Mouse (Mus musculus): Measurements from ENCODE around the gene Pax3. TPM values are rescaled to one million over a fixed set of nuclear protein-coding genes. Genes with fewer than 3 reads are reported as not detected.

Pax3 gene
- polyA plus RNA-seq, 2 experiments: 0.54 to 0.99 TPM

DNA sequence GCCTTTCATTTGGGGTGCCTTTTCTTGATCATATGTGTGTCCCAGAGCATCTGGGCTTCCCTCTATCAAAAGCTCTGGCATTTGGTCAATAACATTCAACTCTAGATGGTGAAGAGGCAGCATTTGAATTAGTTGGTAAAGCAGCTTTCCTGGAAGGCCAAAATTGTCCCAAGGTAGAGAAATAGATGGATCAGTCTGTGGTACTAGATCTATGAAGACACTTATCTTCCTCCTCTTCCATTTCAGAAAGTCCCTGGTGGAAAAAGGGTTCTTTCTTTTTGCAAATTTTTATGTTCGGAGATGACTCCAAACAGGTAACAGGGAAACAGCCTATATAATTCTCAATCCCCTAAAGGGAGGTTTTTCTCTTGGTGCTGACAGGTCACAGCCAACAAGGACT, 5.6 kb downstream of the Pax3 start:
- H3K27ac ChIP-seq (replicated peaks; ENCODE audit: low read depth, low read length): no peak overlapping the region
- peaks cover 6% of the 10 kb centered on the region; the same call in 1 of the 2 replicates for H3K4me1 ChIP-seq (ENCODE audit: control insufficient read depth, insufficient read depth, low read length)
- ATAC-seq (ENCODE audit: low FRiP score, low read depth) (no peak), DNase-seq (ENCODE audit: low spot score) (no peak)
- H3K36me3 ChIP-seq (ENCODE audit: control insufficient read depth, insufficient read depth, low read length): no peaks in the 10 kb centered on the region
- peaks cover 96% of the 10 kb centered on the region for H3K27me3 ChIP-seq (ENCODE audit: control insufficient read depth, insufficient read depth, low read length)
- H3K4me2 ChIP-seq (replicated peaks; ENCODE audit: low read depth, low read length, severe bottlenecking): no peak overlapping the region
- 48% methylated on average over 1 of the region's 1 CpGs for WGBS
- no peak overlapping the region for H3K4me3 ChIP-seq (replicated peaks; ENCODE audit: low read length)
- no peak overlapping the region for H3K9ac ChIP-seq (ENCODE audit: low read depth, low read length, severe bottlenecking)
- no peaks in the 10 kb centered on the region for H3K9me3 ChIP-seq (ENCODE audit: control insufficient read depth, low read length)
- TF ChIP-seq POLR2A (IDR thresholded peaks at IDR 0.05; ENCODE audit: borderline replicate concordance, extremely low read depth, insufficient read depth, insufficient read length): no peak

DNA sequence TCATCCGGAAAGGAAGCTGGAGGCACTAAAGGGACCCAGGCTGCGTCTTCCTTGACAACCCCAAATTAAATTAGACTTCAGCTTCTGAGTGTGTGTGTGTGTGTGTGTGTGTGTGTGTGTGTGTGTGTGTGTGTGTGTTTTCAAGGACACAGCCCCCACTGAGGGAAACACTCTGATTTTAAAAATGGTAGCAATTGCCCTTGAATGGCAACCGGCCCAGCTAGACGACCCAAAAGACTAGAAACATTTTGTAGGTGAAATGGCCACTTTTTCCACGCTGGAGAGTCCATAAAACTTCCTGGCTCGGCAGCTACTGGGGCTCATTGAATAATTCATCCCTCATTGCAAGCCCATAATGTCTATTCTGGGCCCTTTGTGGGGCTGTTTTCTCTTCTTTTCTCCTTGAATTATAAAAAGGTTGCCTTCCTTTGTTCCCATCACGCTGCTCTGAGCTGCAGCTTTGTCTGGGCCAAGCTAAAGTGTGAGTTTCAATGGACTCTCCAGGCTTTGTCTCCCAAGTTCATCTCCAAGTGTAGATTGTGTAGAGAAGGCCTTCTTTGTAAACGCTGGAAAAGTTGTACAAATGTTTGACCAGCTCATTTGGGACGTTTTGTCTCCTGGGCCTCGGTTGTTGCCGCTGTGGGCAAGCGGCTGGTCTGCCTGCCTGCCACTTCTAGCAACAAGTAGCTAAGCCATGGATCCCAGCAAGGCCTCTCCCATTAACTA, 6.4 kb downstream of the Pax3 start:
- Histone ChIP-seq H3K27me3 (ENCODE audit: control insufficient read depth, insufficient read depth, low read length) (peaks cover 95% of the 10 kb centered on the region), H3K4me3 (replicated peaks; ENCODE audit: low read length) (no peak overlapping the region), H3K27ac (replicated peaks; ENCODE audit: low read depth, low read length) (no peak overlapping the region), H3K4me2 (replicated peaks; ENCODE audit: low read depth, low read length, severe bottlenecking) (no peak overlapping the region), H3K36me3 (ENCODE audit: control insufficient read depth, insufficient read depth, low read length) (no peaks in the 10 kb centered on the region), H3K9me3 (ENCODE audit: control insufficient read depth, low read length) (no peaks in the 10 kb centered on the region), H3K9ac (ENCODE audit: low read depth, low read length, severe bottlenecking) (no peak overlapping the region), H3K4me1 (ENCODE audit: control insufficient read depth, insufficient read depth, low read length) (0 out of 2 replicates have a peak, but pooled peaks cover 6% of the 10 kb centered on the region)
- no peak for DNase-seq (ENCODE audit: low spot score)
- 13% methylated on average over 12 of the region's 12 CpGs for WGBS
- TF ChIP-seq POLR2A (IDR thresholded peaks at IDR 0.05; ENCODE audit: borderline replicate concordance, extremely low read depth, insufficient read depth, insufficient read length): no peak
- ATAC-seq (ENCODE audit: low FRiP score, low read depth): no peak

DNA sequence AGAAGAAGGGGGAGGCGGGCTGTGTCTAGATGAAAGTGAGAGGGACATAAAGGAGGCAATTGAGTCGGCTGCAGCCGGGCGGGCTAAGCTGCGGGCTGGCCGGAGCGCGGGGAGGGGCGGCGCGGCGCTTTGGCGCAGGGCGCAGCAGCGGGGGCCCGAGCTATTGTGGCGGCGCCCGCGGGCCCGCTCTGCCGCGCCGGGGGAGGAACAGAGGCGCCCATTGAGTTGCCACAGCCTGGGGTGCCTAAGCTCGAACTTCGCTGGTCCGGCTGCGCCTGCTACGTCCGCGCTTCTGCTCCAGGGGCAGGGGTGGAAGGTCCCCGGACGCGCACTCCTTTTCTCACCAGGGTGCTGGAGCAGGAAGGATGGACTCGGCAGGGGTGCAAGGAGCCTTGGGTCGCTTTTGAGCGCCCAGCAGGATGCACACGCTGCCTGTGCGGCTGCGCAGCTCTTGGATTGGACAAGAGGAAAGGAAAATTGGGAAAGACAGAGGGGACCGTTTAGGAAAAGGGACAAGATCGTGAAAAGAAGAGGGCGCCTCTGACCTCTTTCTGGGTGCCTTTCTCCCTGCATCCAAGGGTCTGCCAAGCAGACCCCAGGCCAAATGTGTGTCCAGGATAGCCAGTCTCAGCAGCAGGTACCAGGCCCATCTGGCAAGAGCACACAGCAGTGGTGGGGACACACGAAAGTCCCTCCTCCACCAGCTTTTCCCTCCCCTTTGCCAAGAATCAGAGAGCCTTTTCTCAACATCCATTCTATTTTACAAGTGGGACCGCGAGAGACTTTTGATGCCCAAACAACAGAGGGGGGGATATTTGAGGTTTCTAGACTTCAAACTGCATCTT, 7.2 kb downstream of the Pax3 start:
- ATAC-seq (ENCODE audit: low FRiP score, low read depth): peak; percentile 54; the same call in 1 of the 2 replicates
- Histone ChIP-seq H3K27ac (replicated peaks; ENCODE audit: low read depth, low read length) (no peak overlapping the region), H3K9me3 (ENCODE audit: control insufficient read depth, low read length) (no peaks in the 10 kb centered on the region), H3K4me3 (replicated peaks; ENCODE audit: low read length) (peak overlapping the region; percentile 31), H3K36me3 (ENCODE audit: control insufficient read depth, insufficient read depth, low read length) (no peaks in the 10 kb centered on the region), H3K4me1 (ENCODE audit: control insufficient read depth, insufficient read depth, low read length) (0 out of 2 replicates have a peak, but pooled peaks cover 6% of the 10 kb centered on the region), H3K9ac (ENCODE audit: low read depth, low read length, severe bottlenecking) (no peak overlapping the region), H3K4me2 (replicated peaks; ENCODE audit: low read depth, low read length, severe bottlenecking) (peak overlapping the region; percentile 57), H3K27me3 (ENCODE audit: control insufficient read depth, insufficient read depth, low read length) (peaks cover 93% of the 10 kb centered on the region)
- DNase-seq (ENCODE audit: low spot score): no peak
- WGBS: under 1% methylated on average over 35 of the region's 47 CpGs
- no peak for TF ChIP-seq POLR2A (IDR thresholded peaks at IDR 0.05; ENCODE audit: borderline replicate concordance, extremely low read depth, insufficient read depth, insufficient read length)

DNA sequence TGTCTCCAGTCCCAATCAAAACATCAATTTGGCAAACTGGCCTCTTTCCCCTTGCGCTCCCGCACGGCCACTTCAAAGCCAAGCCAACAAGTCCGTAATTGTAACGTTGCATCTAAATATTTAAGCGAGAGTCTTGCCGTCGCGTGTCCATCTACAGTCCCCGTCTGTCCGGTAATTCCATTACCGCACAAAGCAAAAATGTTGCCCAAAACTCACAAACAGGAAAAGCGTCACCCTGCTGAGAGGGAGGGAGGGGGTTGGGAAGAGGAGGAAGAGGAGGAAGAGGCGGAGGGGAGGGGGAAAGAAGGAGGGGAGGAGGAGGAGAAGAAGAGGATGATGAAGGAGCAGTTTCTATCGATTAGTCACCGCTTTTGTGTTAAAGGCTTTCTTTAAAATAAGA, 7.9 kb downstream of the Pax3 start:
- no peak overlapping the region for H3K9ac ChIP-seq (ENCODE audit: low read depth, low read length, severe bottlenecking)
- no peak for TF ChIP-seq POLR2A (IDR thresholded peaks at IDR 0.05; ENCODE audit: borderline replicate concordance, extremely low read depth, insufficient read depth, insufficient read length)
- DNase-seq (ENCODE audit: low spot score) (no peak), ATAC-seq (ENCODE audit: low FRiP score, low read depth) (no peak)
- WGBS: under 1% methylated on average over 16 of the region's 16 CpGs
- no peaks in the 10 kb centered on the region for H3K9me3 ChIP-seq (ENCODE audit: control insufficient read depth, low read length)
- no peaks in the 10 kb centered on the region for H3K36me3 ChIP-seq (ENCODE audit: control insufficient read depth, insufficient read depth, low read length)
- H3K4me2 ChIP-seq (replicated peaks; ENCODE audit: low read depth, low read length, severe bottlenecking): peak overlapping the region; percentile 57
- H3K27me3 ChIP-seq (ENCODE audit: control insufficient read depth, insufficient read depth, low read length): peaks cover 90% of the 10 kb centered on the region
- H3K27ac ChIP-seq (replicated peaks; ENCODE audit: low read depth, low read length): no peak overlapping the region
- 0 out of 2 replicates have a peak, but pooled peaks cover 6% of the 10 kb centered on the region for H3K4me1 ChIP-seq (ENCODE audit: control insufficient read depth, insufficient read depth, low read length)
- H3K4me3 ChIP-seq (replicated peaks; ENCODE audit: low read length): peak overlapping the region; percentile 31

DNA sequence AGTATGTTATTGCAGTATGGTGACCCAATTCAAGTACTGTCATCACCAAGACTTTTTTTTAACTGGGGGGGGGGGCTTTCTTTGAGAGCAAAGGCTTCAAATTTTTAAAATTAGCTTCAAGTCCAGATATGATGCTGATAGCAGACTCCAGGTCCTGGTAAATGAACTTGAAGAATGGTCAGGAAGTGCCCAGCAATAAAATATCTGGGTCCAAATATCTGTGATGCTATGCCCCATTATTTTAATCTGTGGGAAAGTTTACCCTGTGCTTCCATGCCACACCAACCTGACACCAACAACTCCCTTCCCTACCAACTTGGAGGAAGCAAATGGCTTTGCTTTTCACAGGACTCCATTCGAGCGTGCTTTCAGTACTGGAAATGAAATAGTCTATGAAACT, 8.6 kb downstream of the Pax3 start:
- H3K27ac ChIP-seq (replicated peaks; ENCODE audit: low read depth, low read length): no peak overlapping the region
- WGBS: 4% methylated on average over 2 of the region's 2 CpGs
- no peaks in the 10 kb centered on the region for H3K36me3 ChIP-seq (ENCODE audit: control insufficient read depth, insufficient read depth, low read length)
- H3K4me2 ChIP-seq (replicated peaks; ENCODE audit: low read depth, low read length, severe bottlenecking): no peak overlapping the region
- TF ChIP-seq POLR2A (IDR thresholded peaks at IDR 0.05; ENCODE audit: borderline replicate concordance, extremely low read depth, insufficient read depth, insufficient read length): no peak
- no peak for DNase-seq (ENCODE audit: low spot score)
- H3K9me3 ChIP-seq (ENCODE audit: control insufficient read depth, low read length): no peaks in the 10 kb centered on the region
- ATAC-seq (ENCODE audit: low FRiP score, low read depth): no peak
- H3K27me3 ChIP-seq (ENCODE audit: control insufficient read depth, insufficient read depth, low read length): peaks cover 82% of the 10 kb centered on the region
- H3K4me3 ChIP-seq (replicated peaks; ENCODE audit: low read length): no peak overlapping the region
- no peak overlapping the region for H3K9ac ChIP-seq (ENCODE audit: low read depth, low read length, severe bottlenecking)
- 0 out of 2 replicates have a peak, but pooled peaks cover 6% of the 10 kb centered on the region for H3K4me1 ChIP-seq (ENCODE audit: control insufficient read depth, insufficient read depth, low read length)

Measured in limb, embryonic 14.5 days (tissue).